Comparison of ENCODE assay signal across 12 mouse cellular contexts in genomic region chr12:110979808-110980207, GRCm38 (mm10). TPM values are rescaled to one million over a fixed set of nuclear protein-coding genes. Genes with fewer than 3 reads are reported as not detected.
DNase-seq lines count a peak whose midpoint lies in the region; ATAC-seq and TF ChIP-seq lines count a peak whose summit lies in the region.
"Had no signal": no experiment of that assay in that cellular context is flagged by ENCODE, and none has a peak within 500 bp of the region (broad histone marks: within the 10 kb centered on the region; RNA-seq: fewer than 3 reads in every experiment).

No protein-coding gene starts in this region.

- H3K4me3 ChIP-seq in gastrocnemius, adult 2 months, result peak overlapping the region; percentile 78; the same call in 1 of the 2 replicates
- no peak overlapping the region for H3K4me3 ChIP-seq in kidney, postnatal 0 days (replicated peaks; ENCODE audit: low read depth, low read length)
- H3K4me3 ChIP-seq in intestine, embryonic 15.5 days (replicated peaks), result 0 out of 2 replicates have a peak overlapping the region, but pooled peaks have one; percentile 90
- H3K4me3 ChIP-seq in myocyte, result peak overlapping the region; percentile 28

- H3K9me3 ChIP-seq in kidney, postnatal 0 days (replicated peaks; ENCODE audit: low read length), result no peaks in the 10 kb centered on the region
- H3K9me3 ChIP-seq in intestine, embryonic 15.5 days, result no peaks in the 10 kb centered on the region

- peak; percentile 25 for DNase-seq in gastrocnemius, adult 2 months
- no peak for DNase-seq in gastrocnemius, postnatal 14 days
- DNase-seq in kidney, postnatal 0 days (ENCODE audit: low spot score), result no peak
- no peak for DNase-seq in kidney, adult 18-20 months
- no peak for DNase-seq in B cell, adult 2 months
- DNase-seq in layer of hippocampus, postnatal 25 days (ENCODE audit: extremely low spot score in 1 of 2, low spot score in 1 of 2), result no peak
- DNase-seq: adrenal gland, postnatal 25 days; cerebellum, adult 9-11 months; gastrocnemius, postnatal 25 days; kidney, adult 11 months had no signal

- H3K4me1 ChIP-seq in kidney, postnatal 0 days (replicated peaks; ENCODE audit: insufficient read depth, low read length), result 0 out of 2 replicates have a peak, but pooled peaks cover 3% of the 10 kb centered on the region
- peaks cover 29% of the 10 kb centered on the region for H3K4me1 ChIP-seq in intestine, embryonic 15.5 days (replicated peaks)

- peaks cover 9% of the 10 kb centered on the region for H3K79me2 ChIP-seq in myocyte (ENCODE audit: control insufficient read depth, insufficient read depth)

- H3K9ac ChIP-seq in kidney, postnatal 0 days (ENCODE audit: low read depth, low read length), result no peak overlapping the region
- H3K9ac ChIP-seq in intestine, embryonic 15.5 days, result no peak overlapping the region

- no peak for TF ChIP-seq CTCF in gastrocnemius, adult 2 months (IDR thresholded peaks at IDR 0.05)
- no peak for TF ChIP-seq CTCF in kidney, postnatal 0 days (IDR thresholded peaks at IDR 0.05; ENCODE audit: low read depth)

- no peak overlapping the region for H3ac ChIP-seq in myocyte (ENCODE audit: control insufficient read depth, insufficient read length)

- ATAC-seq in kidney, postnatal 0 days (replicated peaks; ENCODE audit: low FRiP score, low read depth), result no peak
- peak; percentile 34 for ATAC-seq in intestine, embryonic 15.5 days

- H3K36me3 ChIP-seq in kidney, postnatal 0 days (ENCODE audit: insufficient read depth, low read length), result 0 out of 2 replicates have a peak, but pooled peaks cover 3% of the 10 kb centered on the region
- peaks cover 13% of the 10 kb centered on the region for H3K36me3 ChIP-seq in intestine, embryonic 15.5 days
- H3K36me3 ChIP-seq in myocyte (ENCODE audit: control insufficient read depth, insufficient read depth), result no peaks in the 10 kb centered on the region

- TF ChIP-seq POLR2A in myocyte (IDR thresholded peaks at IDR 0.05; ENCODE audit: insufficient read length, low read depth), result no peak

- 65% methylated on average over 3 of the region's 3 CpGs for WGBS in kidney, postnatal 0 days
- 66% methylated on average over 3 of the region's 3 CpGs for WGBS in intestine, embryonic 15.5 days

- H3K4me2 ChIP-seq in kidney, postnatal 0 days (ENCODE audit: low read length), result no peak overlapping the region
- peak overlapping the region; percentile 94 for H3K4me2 ChIP-seq in intestine, embryonic 15.5 days (replicated peaks)
- peak overlapping the region; percentile 87 for H3K4me2 ChIP-seq in myocyte (ENCODE audit: low read depth)

- intact Hi-C loops in gastrocnemius, adult 2 months (cut with DNase I), result loop anchor here (2.0 kb wide), 1 partner anchor 31 kb away; no protein-coding TSS in a partner anchor
- intact Hi-C loops in gastrocnemius, postnatal 14 days (cut with DNase I; ENCODE audit: low total_unique reads), result no loop called here

- H3K27ac ChIP-seq in gastrocnemius, adult 2 months, result peak overlapping the region; percentile 100
- 0 out of 2 replicates have a peak overlapping the region, but pooled peaks have one; percentile 55 for H3K27ac ChIP-seq in kidney, postnatal 0 days
- peak overlapping the region; percentile 85 for H3K27ac ChIP-seq in intestine, embryonic 15.5 days

- H3K27me3 ChIP-seq in kidney, postnatal 0 days (ENCODE audit: insufficient read depth, low read length), result no peaks in the 10 kb centered on the region
- H3K27me3 ChIP-seq in intestine, embryonic 15.5 days (replicated peaks), result no peaks in the 10 kb centered on the region
- H3K27me3 ChIP-seq in myocyte (ENCODE audit: control insufficient read depth, insufficient read depth, insufficient read length), result no peaks in the 10 kb centered on the region

TF ChIP-seq in myocyte, 11 proteins besides CTCF, POLR2A, EP300 and RAD21:
- TF ChIP-seq TCF12 (IDR thresholded peaks at IDR 0.05; ENCODE audit: insufficient read depth, poor library complexity, severe bottlenecking) (no peak), MYOG (IDR thresholded peaks at IDR 0.05; ENCODE audit: control insufficient read depth in 1 of 3, insufficient read depth in 1 of 3, insufficient read length in 2 of 3, low read depth in 2 of 3) (no peak), POLR2AphosphoS2 (IDR thresholded peaks at IDR 0.05; ENCODE audit: insufficient read length, low read depth) (no peak), TCF3 (IDR thresholded peaks at IDR 0.05; ENCODE audit: insufficient read length, low read depth) (no peak), MYOD1 (IDR thresholded peaks at IDR 0.05; ENCODE audit: control insufficient read depth in 1 of 3, insufficient read length in 2 of 3, low read depth in 2 of 3) (no peak), MAX (IDR thresholded peaks at IDR 0.05; ENCODE audit: low read depth) (no peak), E2F4 (IDR thresholded peaks at IDR 0.05; ENCODE audit: insufficient read depth) (no peak), CEBPB (IDR thresholded peaks at IDR 0.05; ENCODE audit: insufficient read depth, poor library complexity, severe bottlenecking) (no peak), REST (IDR thresholded peaks at IDR 0.05; ENCODE audit: insufficient read depth, insufficient read length) (no peak), SRF (IDR thresholded peaks at IDR 0.05; ENCODE audit: control insufficient read depth, insufficient read length, low read depth) (no peak), USF1 (IDR thresholded peaks at IDR 0.05; ENCODE audit: low read depth) (no peak)

RNA-seq across cellular contexts. Expression of gene Ankrd9, which starts 1.0 kb away (rescaled TPM):
- 100 to 1,000 TPM; 150 to 203 TPM for total RNA-seq in gastrocnemius, adult 2 months (2021)
- total RNA-seq in gastrocnemius, postnatal 14 days (2021), result 100 to 1,000 TPM in 1 of 2 experiments, 10 to 100 TPM in 1; 87.2 to 221 TPM
- 19.5 and 19.9 TPM in 2 replicates for polyA plus RNA-seq in kidney, postnatal 0 days (2015; fragmentation: Nextera tagmentation; extraction: Ambion mirVana)
- 22.7 and 25.8 TPM in 2 replicates for polyA plus RNA-seq in intestine, embryonic 15.5 days (2015; fragmentation: Nextera tagmentation; extraction: Ambion mirVana)
- 11.5 TPM for polyA plus RNA-seq in myocyte (2012; fragmentation: generic; extraction: Trizol)
- 10 to 100 TPM; 11.2 to 12.1 TPM for total RNA-seq in layer of hippocampus, postnatal 25 days (2021)

RNA-seq across cellular contexts. Expression of gene Rcor1, which starts 59.3 kb away (rescaled TPM):
- 1 to 10 TPM; 6.8 to 8.5 TPM for total RNA-seq in gastrocnemius, adult 2 months (2021)
- 10 to 100 TPM; 11.5 to 12.7 TPM for total RNA-seq in gastrocnemius, postnatal 14 days (2021)
- 9.9 and 10.1 TPM in 2 replicates for polyA plus RNA-seq in kidney, postnatal 0 days (2015; fragmentation: Nextera tagmentation; extraction: Ambion mirVana)
- 9.1 and 9.6 TPM in 2 replicates for polyA plus RNA-seq in intestine, embryonic 15.5 days (2015; fragmentation: Nextera tagmentation; extraction: Ambion mirVana)
- polyA plus RNA-seq in myocyte (2012; fragmentation: generic; extraction: Trizol), result 9.4 TPM
- total RNA-seq in layer of hippocampus, postnatal 25 days (2021), result 10 to 100 TPM; 16.8 to 17.9 TPM

Comparison
In these comparisons a context has a peak if more than half of its experiments do, and no peak if none do; other contexts are left out.
1. RNA of gene Ankrd9, which starts 1.0 kb away (total RNA-seq): 87.2 to 221 TPM in gastrocnemius, postnatal 14 days and 150 to 203 TPM in gastrocnemius, adult 2 months; 11.2 to 12.1 TPM in layer of hippocampus, postnatal 25 days; every median in the first group is over 4 times any median in the second.
2. Peak in every context shown above with its lines, with median percentiles within 50 percentile points of each other: H3K27ac ChIP-seq.